Mouse (Mus musculus) layer of hippocampus, adult 11-12 months (tissue): Measurements from ENCODE around the gene Uap1.
"Not testable (repeated sequence)": the region's sequence is repeated elsewhere in the genome, so short reads cannot be mapped to it uniquely, and the experiment has no call there.

ENCODE experiments used
- DNase-seq: peaks from one replicate; pipeline ENCODE4 v3.0.0; 2022; ENCODE audit warnings: low spot score

Gene Uap1

GRCm38 (mm10) chr1:170112261-170112660 is 62.5 kb downstream of the Uap1 start:
- DNase-seq = no peak

- no peak for DNase-seq
Observed at GRCm38 (mm10) chr1:170111651-170112226, 63.0 kb downstream of the Uap1 start.

DNA sequence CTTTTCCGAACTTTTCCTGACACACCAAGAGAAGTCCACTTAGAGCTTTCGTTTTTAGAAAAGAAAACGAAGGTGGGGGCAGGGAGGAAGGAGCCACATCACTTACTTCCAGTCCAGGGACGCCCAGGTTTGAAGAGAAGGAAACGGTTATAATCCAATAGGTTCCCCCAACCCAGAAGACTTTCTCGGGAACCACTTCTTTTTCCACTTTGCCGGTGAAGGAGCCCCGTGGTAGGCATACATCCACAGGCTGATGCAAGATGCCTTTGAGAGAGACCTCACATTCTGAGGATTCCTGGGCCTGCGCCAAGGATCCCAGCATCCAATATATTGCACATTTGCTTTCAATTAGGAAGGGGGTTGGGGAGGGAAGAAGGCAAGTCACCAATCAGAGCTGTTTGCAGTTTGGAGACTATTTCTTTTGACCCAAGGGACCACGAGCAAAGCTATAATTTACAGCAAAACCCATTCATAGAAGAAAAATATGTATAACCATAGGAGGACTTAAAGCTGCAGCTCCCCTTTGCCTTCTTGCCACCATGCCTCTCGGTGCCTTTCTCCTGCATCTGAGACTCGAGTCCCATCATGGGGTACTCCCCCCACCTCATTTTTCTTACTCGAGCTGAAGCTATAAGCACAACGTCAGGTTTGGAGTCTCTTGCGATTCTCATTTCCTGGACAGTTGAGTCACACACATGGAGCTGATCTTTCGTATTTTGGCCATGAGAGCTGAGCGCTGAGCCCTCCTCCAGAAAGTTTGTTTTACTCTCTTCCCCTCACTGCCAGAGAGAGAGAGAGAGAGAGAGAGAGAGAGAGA is 64.0 kb downstream of the Uap1 start, which contains the start of gene Ddr2:
Gene Ddr2, minus strand, starts transcription at position 247 of the 817 bp plus-strand sequence.
- no peak for DNase-seq

DNA sequence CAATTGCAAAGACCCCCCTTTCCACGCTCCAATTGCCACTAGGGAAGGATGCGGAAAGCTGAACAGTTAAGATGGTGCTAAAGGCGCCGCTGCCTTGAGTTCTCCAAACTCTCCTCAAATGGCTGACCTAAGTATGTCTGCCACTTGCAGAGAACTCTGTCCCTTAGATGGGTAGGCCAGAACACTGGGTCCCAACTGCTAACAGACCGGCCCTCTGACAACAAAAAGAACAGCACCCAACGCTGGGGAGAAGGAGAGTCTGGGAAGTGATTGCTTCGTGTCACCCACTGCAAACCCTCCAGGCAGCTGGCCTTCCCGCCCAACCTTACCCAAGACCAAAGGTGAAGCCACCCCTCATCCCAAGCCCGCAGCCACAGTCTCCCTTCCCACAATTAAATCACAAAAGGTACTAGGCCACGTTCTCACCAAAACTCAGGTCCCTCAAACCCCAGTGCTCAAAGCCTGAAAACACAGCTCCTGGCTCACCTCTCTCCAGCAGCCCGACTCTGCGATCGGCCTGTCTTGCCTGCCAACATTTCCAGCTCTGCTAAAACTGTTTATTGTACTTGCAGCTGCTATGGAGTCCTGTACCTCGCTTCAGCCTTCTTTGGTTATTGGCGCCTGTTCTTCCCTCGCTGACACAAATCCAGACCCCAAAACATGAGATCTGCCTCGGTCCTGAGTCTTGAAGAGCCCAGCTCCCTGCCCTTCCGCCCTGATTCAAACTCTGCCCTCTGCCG is 64.8 kb downstream of the Uap1 start:
- no peak for DNase-seq

DNA sequence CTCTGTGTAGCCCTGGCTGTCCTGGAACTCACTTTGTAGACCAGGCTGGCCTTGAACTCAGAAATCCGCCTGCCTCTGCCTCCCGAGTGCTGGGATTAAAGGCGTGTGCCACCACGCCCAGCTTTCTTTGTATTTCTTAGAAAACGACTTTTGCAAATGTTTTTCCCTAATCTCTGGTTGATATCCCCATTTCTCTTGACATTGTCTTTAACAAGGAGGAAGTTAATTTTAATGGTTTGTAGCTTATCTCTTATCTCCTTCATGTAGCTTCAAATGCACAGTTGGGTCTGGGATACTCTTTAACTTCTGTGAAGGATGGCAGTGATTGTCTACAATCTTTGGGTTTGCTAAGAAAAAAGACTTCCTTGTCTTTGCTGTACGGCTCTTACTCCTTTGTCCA is 71.9 kb downstream of the Uap1 start:
- DNase-seq = not testable (repeated sequence)
